Mouse (Mus musculus) heart, postnatal 0 days (tissue): ENCODE measurements around the gene Col8a2.

Source experiments
- CTCF ChIP-seq: IDR thresholded peaks from 2 replicates; pipeline ENCODE4 v1.5.1; 2016; ENCODE audit warnings: antibody characterized with exemption, control low read depth, low read depth
- EP300 ChIP-seq: IDR thresholded peaks from 2 replicates; pipeline ENCODE4 v1.6.1; 2016; ENCODE audit warnings: antibody characterized with exemption, low read depth

- no peak for TF ChIP-seq CTCF
- TF ChIP-seq EP300, result no peak
Observed at GRCm38 (mm10) chr4:126269292-126269691, 17.3 kb upstream of the Col8a2 start.
